Mouse (Mus musculus): Measurements from ENCODE around the gene Ctrc.

GRCm38 (mm10) chr4:141817706-141818105, 28.5 kb downstream of the Ctrc start:
- TF ChIP-seq CTCF (IDR thresholded peaks at IDR 0.05; ENCODE audit: insufficient read depth, low read depth, low read length) (no peak), POLR2A (IDR thresholded peaks at IDR 0.05; ENCODE audit: insufficient read depth, low read depth, low read length) (no peak)

Measured in olfactory bulb, adult 2 months (tissue).